Mouse (Mus musculus) heart, embryonic 13.5 days (tissue): Measurements from ENCODE around the gene Tm7sf3. TPM values are rescaled to one million over a fixed set of nuclear protein-coding genes. Genes with fewer than 3 reads are reported as not detected.

Source experiments
- ATAC-seq: fragments of 200-750 bp; cut with Nextera tagmentation; 2 replicates; pipeline ENCODE4 v1.8.0; 2017; ENCODE audit warnings: moderate TSS enrichment; ENCODE audit not compliant: insufficient number of reproducible peaks, low FRiP score, low TSS enrichment; ENCODE audit errors: extremely low read depth
- H3K27ac ChIP-seq: fragments of 300-500 bp; sonication (generic); replicated peaks from 2 replicates; pipeline ENCODE4 v1.5.1; 2015; ENCODE audit warnings: moderate library complexity, mild to moderate bottlenecking, inconsistent platforms
- H3K27me3 ChIP-seq: fragments of 300-500 bp; sonication (generic); replicated peaks from 2 replicates; pipeline ENCODE4 v1.6.1; 2015; ENCODE audit warnings: mild to moderate bottlenecking, inconsistent platforms
- H3K36me3 ChIP-seq: fragments of 300-500 bp; sonication (generic); 2 replicates; pipeline ENCODE4 v1.6.1; 2015; ENCODE audit warnings: mild to moderate bottlenecking, inconsistent platforms
- H3K4me1 ChIP-seq: fragments of 300-500 bp; sonication (generic); 2 replicates; pipeline ENCODE4 v1.6.1; 2015; ENCODE audit warnings: inconsistent platforms
- H3K4me2 ChIP-seq: fragments of 300-500 bp; sonication (generic); 2 replicates; pipeline ENCODE4 v1.6.1; 2015; ENCODE audit warnings: inconsistent platforms, mild to moderate bottlenecking, moderate library complexity
- H3K4me3 ChIP-seq: fragments of 300-500 bp; sonication (generic); 2 replicates; pipeline ENCODE4 v1.5.1; 2015; ENCODE audit warnings: moderate library complexity, mild to moderate bottlenecking, inconsistent platforms
- H3K9ac ChIP-seq: fragments of 300-500 bp; sonication (generic); 2 replicates; pipeline ENCODE4 v1.6.1; 2015; ENCODE audit warnings: inconsistent platforms, mild to moderate bottlenecking, moderate library complexity
- H3K9me3 ChIP-seq: fragments of 300-500 bp; sonication (generic); 2 replicates; pipeline ENCODE4 v1.6.1; 2016; ENCODE audit warnings: inconsistent platforms
- WGBS: fragments of 180-500 bp; shearing (Covaris S2); methylation state at CpG from one replicate; pipeline ENCODE4 v1.1.7; 2015; ENCODE audit warnings: mixed read lengths; 5-methylcytosine and 5-hydroxymethylcytosine counted together
- polyA plus RNA-seq: library from polyadenylated mRNA; unstranded; fragments of >200 nt; fragmentation: Nextera tagmentation; extraction: Ambion mirVana; gene quantifications from 2 replicates; pipeline ENCODE4 v1.2.1, GENCODE M21; 2015

Tm7sf3 gene
- polyA plus RNA-seq, 1 experiment from 2014 or later: 36.4 TPM

DNA sequence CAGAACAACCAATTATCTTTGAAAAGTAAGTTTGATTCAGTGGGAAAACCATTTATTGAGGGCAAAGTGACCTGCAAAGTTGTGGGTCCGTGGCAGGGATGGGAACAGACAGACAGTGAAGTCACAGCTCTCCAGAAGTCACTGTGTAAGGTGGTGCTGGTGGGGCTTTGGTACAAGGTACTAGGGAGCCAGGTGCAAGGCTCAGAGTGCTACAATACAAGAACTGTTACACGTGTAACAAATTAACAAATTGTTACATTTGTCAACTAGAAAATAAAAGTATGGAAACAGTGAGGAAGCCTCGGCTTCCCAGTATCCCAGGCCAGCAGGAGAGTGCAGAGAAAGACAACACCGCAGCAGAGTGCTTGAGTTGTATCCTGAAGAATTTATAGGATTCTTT is 31.1 kb upstream of the Tm7sf3 start:
- peak overlapping the region; percentile 91 for H3K27ac ChIP-seq
- H3K4me2 ChIP-seq: no peak overlapping the region
- no peaks in the 10 kb centered on the region for H3K27me3 ChIP-seq
- H3K4me1 ChIP-seq: peaks cover 83% of the 10 kb centered on the region
- no peak overlapping the region for H3K9ac ChIP-seq
- no peak for ATAC-seq
- no peaks in the 10 kb centered on the region; the same call in 1 of the 2 replicates for H3K9me3 ChIP-seq
- no peak overlapping the region for H3K4me3 ChIP-seq
- H3K36me3 ChIP-seq: 0 out of 2 replicates have a peak, but pooled peaks cover 3% of the 10 kb centered on the region
- 75% methylated on average over 4 of the region's 4 CpGs for WGBS

DNA sequence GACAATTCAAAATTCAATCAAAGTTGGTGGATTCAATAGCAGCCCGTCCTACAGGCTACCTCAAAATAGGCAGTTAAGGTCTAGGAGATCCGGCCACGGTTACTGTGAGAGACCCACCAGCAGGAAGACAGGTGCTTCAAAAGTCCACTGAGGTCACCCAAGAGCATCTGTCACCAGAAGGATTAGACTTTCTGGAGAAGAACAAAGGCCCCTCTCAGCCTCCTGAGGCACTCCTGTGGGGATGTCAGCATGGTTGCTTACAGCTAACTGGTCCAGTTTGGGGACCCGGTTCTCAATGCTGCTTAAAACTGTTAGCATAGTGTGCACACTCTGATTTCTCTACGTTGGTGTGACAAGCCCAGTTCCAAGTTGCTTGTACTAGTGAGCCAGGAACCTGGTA is 29.5 kb upstream of the Tm7sf3 start:
- Histone ChIP-seq H3K4me3 (no peak overlapping the region), H3K9ac (peak overlapping the region; percentile 54; the same call in 1 of the 2 replicates)
- WGBS: 41% methylated on average over 5 of the region's 5 CpGs

DNA sequence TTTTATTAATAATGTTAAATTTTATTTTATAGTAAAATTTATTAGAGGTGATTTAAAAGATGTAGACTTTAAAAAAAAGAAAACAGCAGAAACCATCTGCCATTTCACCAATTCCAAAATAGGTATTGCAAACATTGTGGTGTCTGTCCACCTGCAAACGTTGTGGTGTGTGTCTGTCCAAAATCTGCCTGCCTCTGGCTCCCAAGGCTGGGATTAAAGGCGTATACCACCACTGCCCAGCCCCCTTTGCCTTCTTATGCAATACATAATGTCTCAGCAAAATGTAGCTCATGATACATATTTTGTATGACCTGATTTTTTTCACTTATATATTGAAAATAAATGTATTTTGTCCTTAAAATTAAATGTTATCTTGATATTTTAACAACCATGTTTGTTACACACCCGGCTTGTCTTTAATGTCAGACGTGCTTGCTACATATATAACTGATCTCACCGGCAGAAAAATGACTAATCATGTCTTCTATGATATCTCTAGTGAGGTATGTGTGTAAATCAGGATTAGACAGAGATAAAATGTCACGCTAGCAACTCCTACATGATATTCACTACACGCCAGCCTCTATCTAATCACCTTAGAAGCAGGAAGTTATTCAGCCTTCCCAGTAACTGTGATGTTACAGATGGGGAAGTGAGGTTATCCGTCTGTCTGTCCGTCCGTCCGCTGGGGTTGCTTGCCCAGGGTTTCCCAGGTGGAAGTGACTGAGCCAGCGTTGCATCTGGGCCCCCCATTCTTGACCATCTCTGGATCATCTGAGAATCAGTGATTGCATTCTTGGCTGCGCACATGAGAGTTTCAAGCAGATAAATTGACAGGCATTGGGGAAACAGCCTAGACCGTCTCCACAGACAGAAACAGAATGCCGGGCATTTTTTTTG is 28.6 kb upstream of the Tm7sf3 start:
- H3K36me3 ChIP-seq: 0 out of 2 replicates have a peak, but pooled peaks cover 3% of the 10 kb centered on the region
- ATAC-seq: no peak
- WGBS: 30% methylated on average over 15 of the region's 15 CpGs
- H3K9me3 ChIP-seq: no peaks in the 10 kb centered on the region; the same call in 1 of the 2 replicates
- H3K27ac ChIP-seq: peak overlapping the region; percentile 88
- peaks cover 71% of the 10 kb centered on the region for H3K4me1 ChIP-seq
- peak overlapping the region; percentile 65 for H3K9ac ChIP-seq
- H3K4me2 ChIP-seq: peak overlapping the region; percentile 53
- peak overlapping the region; percentile 21; the same call in 1 of the 2 replicates for H3K4me3 ChIP-seq
- H3K27me3 ChIP-seq: no peaks in the 10 kb centered on the region

More for the DNA sequence above, 29.5 kb upstream of the Tm7sf3 start:
- no peak for ATAC-seq
- no peak overlapping the region for H3K4me2 ChIP-seq
- peak overlapping the region; percentile 88 for H3K27ac ChIP-seq
- 0 out of 2 replicates have a peak, but pooled peaks cover 3% of the 10 kb centered on the region for H3K36me3 ChIP-seq
- H3K4me1 ChIP-seq: peaks cover 80% of the 10 kb centered on the region
- no peaks in the 10 kb centered on the region; the same call in 1 of the 2 replicates for H3K9me3 ChIP-seq
- H3K27me3 ChIP-seq: no peaks in the 10 kb centered on the region

DNA sequence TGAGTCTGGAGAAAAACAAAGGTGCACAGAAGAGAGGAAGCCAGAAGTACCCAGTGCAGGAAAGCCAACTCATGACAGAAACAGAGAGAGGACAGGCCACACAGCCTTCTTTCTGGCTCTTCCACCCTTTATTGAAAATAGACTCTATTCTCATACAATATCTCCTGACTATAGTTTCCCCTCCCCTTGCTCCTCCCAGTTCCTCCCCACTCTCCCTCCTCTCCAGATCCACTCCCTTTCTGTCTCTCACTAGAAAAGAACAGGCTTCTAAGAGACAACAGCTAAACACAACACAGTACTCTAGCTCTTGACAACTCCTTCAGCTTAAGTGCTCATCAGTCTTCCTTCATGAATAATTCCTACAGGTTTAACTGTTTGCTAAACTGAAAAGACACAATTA is 26.0 kb upstream of the Tm7sf3 start:
- Histone ChIP-seq H3K27me3 (no peaks in the 10 kb centered on the region), H3K9me3 (no peaks in the 10 kb centered on the region; the same call in 1 of the 2 replicates), H3K4me3 (no peak overlapping the region), H3K36me3 (0 out of 2 replicates have a peak, but pooled peaks cover 3% of the 10 kb centered on the region), H3K4me2 (no peak overlapping the region), H3K27ac (peak overlapping the region; percentile 67), H3K9ac (peak overlapping the region; percentile 45), H3K4me1 (peaks cover 62% of the 10 kb centered on the region)
- no peak for ATAC-seq

DNA sequence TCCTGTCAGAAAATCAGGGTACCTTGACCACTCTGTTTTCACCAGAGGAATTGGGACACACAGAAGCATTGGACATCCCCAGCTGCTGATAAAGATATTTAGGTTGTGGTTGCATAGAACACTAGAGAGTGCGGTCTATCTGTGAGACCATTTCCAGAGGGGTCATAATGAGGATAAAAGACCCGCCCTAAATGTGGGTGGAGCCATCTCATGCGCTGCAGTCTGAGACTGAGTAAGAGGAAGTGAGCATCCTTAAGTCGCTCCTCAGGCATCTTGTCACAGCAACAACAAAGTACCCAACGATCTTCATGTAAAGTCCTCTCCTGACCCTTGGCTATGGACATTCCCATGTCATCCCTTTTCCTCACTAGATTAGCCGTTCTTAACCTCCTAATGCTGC is 24.2 kb upstream of the Tm7sf3 start:
- no peak for ATAC-seq
- Histone ChIP-seq H3K4me1 (peaks cover 50% of the 10 kb centered on the region), H3K27ac (no peak overlapping the region), H3K9me3 (no peaks in the 10 kb centered on the region; the same call in 1 of the 2 replicates), H3K36me3 (0 out of 2 replicates have a peak, but pooled peaks cover 3% of the 10 kb centered on the region), H3K27me3 (no peaks in the 10 kb centered on the region), H3K9ac (no peak overlapping the region), H3K4me3 (no peak overlapping the region), H3K4me2 (no peak overlapping the region)
- 76% methylated on average over 6 of the region's 6 CpGs for WGBS

DNA sequence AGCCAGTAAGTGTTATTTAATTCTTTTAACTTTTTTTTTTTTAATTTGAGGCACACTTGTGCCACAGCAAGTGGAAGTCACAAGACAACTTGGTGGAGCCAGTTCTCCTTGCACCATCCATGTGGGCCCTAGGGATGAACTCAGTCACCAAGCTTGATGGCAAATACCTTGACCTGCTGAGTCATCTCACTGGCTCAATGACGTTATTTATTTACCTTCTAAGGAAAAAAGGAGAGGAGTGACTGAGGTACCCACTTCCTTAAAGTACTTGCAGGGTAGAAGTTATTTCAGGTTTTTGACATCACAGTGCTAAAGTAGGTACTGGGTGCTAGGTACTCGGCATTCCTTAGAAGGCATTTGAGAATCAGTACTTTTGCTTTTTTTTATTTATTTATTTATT is 22.8 kb upstream of the Tm7sf3 start:
- no peak overlapping the region for H3K9ac ChIP-seq
- H3K4me1 ChIP-seq: peaks cover 45% of the 10 kb centered on the region
- no peak overlapping the region for H3K27ac ChIP-seq
- H3K4me3 ChIP-seq: no peak overlapping the region
- no peaks in the 10 kb centered on the region; the same call in 1 of the 2 replicates for H3K9me3 ChIP-seq
- H3K4me2 ChIP-seq: no peak overlapping the region
- no peaks in the 10 kb centered on the region for H3K27me3 ChIP-seq
- 0 out of 2 replicates have a peak, but pooled peaks cover 2% of the 10 kb centered on the region for H3K36me3 ChIP-seq
- ATAC-seq: no peak
- 62% methylated on average over 2 of the region's 2 CpGs for WGBS

DNA sequence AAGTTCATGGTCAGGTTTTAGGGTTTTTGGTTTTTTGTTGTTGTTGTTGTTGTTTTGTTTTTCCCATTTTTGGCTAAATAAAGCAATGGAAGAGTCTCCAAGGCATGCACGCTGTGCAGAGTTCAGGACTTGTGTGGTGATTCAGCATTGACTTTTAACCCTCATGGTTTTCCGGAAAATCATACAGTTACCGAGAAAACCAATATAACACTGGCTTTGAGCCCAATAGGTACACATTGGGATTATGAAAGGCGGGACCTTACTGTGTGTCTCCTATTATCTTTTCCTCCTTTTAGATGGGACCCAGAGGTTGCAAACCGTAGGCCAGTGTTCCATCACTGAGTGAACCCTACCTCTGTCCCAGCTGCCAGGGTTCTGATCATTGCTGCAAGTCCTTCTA is 22.3 kb upstream of the Tm7sf3 start:
- Histone ChIP-seq H3K27ac (peak overlapping the region; percentile 87), H3K9me3 (no peaks in the 10 kb centered on the region), H3K9ac (0 out of 2 replicates have a peak overlapping the region, but pooled peaks have one; percentile 45), H3K4me1 (peaks cover 45% of the 10 kb centered on the region), H3K4me3 (no peak overlapping the region), H3K36me3 (no peaks in the 10 kb centered on the region), H3K4me2 (no peak overlapping the region), H3K27me3 (no peaks in the 10 kb centered on the region)
- 91% methylated on average over 5 of the region's 5 CpGs for WGBS
- ATAC-seq: no peak

DNA sequence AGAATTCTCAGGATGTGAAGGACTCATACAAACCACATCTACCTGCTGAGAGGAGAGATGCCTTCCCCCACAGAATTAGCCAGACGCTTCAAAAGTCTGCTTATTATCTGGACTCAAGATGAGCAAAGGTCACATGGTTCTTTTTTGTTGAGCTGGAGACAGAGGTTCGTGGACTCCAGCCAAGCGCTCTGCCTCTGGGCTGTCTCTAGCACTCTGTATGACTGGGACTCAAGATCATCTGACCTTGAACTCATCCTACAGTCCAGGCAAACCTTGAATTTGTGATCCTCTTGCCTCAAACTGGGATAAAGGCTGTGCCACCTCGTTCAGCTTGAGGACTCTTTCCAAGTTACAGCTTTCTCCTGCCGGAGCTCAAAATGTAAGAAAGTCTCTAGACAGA is 21.5 kb upstream of the Tm7sf3 start:
- Histone ChIP-seq H3K9ac (no peak overlapping the region), H3K4me3 (no peak overlapping the region), H3K27ac (peak overlapping the region; percentile 87), H3K4me1 (peaks cover 39% of the 10 kb centered on the region), H3K4me2 (no peak overlapping the region), H3K27me3 (no peaks in the 10 kb centered on the region), H3K36me3 (no peaks in the 10 kb centered on the region), H3K9me3 (no peaks in the 10 kb centered on the region)
- WGBS: 27% methylated on average over 5 of the region's 5 CpGs
- ATAC-seq: no peak

DNA sequence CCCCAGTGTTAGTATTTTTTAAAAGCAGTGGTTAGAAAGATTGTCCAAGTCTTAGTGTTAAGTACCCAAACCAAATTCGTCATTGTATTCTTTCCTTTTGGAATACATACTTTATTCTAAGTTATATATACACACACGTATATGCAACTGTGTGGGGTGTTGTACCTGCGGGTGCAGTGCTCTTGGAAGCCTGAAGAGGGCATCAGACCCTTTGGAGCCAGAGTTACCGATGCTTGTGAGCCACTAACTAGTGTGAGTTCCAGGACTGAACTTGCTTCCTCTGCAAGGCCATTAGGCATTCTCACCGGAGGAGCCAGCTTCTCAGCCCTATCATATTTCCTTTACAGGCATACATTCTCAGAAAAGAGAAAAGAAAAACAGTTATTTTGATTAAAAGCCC is 20.1 kb upstream of the Tm7sf3 start:
- Histone ChIP-seq H3K4me2 (no peak overlapping the region), H3K9me3 (no peaks in the 10 kb centered on the region), H3K4me3 (no peak overlapping the region), H3K27ac (no peak overlapping the region), H3K9ac (no peak overlapping the region), H3K4me1 (peaks cover 29% of the 10 kb centered on the region), H3K36me3 (no peaks in the 10 kb centered on the region), H3K27me3 (no peaks in the 10 kb centered on the region)
- 46% methylated on average over 5 of the region's 5 CpGs for WGBS
- no peak for ATAC-seq

DNA sequence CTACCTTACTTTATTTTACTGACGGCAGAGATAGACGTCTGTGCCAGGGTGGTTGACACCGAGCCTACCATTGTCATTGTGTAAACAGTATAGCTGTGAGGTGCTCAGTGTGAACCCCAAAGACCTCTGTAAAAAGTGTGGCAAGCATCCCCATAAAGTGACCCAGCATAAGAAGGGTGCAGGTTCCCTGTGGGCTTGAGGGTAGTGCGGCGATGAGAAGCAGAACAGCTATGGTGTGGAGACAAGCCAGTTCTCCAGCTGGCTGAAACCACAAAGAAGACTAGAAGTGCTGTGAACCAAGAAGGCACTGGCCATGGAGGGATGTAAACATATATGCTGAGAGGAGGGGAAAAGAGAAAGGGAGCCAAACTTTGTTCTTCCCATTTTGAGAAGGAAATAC is 19.0 kb upstream of the Tm7sf3 start:
- Histone ChIP-seq H3K4me3 (no peak overlapping the region), H3K4me2 (no peak overlapping the region), H3K4me1 (peaks cover 24% of the 10 kb centered on the region), H3K27ac (no peak overlapping the region), H3K27me3 (no peaks in the 10 kb centered on the region), H3K9ac (no peak overlapping the region), H3K36me3 (no peaks in the 10 kb centered on the region), H3K9me3 (no peaks in the 10 kb centered on the region)
- ATAC-seq: no peak
- 81% methylated on average over 5 of the region's 5 CpGs for WGBS

DNA sequence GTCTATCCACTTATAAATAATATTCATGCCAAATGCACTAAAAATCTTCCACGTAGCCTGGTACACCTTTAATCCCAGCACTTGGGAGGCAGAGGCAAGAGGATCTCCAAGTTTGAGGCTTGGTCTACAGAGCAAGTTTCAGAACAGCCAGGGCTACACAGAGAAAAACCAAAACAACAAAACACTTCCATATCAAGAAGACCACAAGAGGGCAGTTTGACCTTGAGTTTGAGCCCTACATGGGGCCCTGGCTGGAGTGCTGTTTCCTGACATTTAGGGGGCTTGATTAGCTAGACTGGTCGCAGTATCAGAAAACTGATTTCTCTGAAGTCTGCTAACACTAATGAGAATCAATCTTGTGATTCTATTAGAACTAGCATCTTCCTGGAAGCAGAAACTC is 18.0 kb upstream of the Tm7sf3 start:
- peaks cover 24% of the 10 kb centered on the region for H3K4me1 ChIP-seq
- no peak overlapping the region for H3K4me3 ChIP-seq
- H3K27me3 ChIP-seq: no peaks in the 10 kb centered on the region
- no peak for ATAC-seq
- no peak overlapping the region for H3K4me2 ChIP-seq
- no peaks in the 10 kb centered on the region for H3K36me3 ChIP-seq
- H3K27ac ChIP-seq: no peak overlapping the region
- no peaks in the 10 kb centered on the region for H3K9me3 ChIP-seq
- H3K9ac ChIP-seq: no peak overlapping the region
- 45% methylated on average over 2 of the region's 2 CpGs for WGBS
